Mouse (Mus musculus) ovary, postnatal 36 days (tissue): Measurements from ENCODE around the gene Iqgap2.

Source experiments
- DNase-seq: peaks from one replicate; pipeline ENCODE4 v3.0.0; 2022; ENCODE audit warnings: low spot score, mixed read lengths

Iqgap2 gene

GRCm38 (mm10) chr13:95651870-95652668, 239.7 kb downstream of the Iqgap2 start:
- no peak for DNase-seq

- DNase-seq = no peak
Measured at GRCm38 (mm10) chr13:95649941-95650340, 241.8 kb downstream of the Iqgap2 start.

- no peak for DNase-seq
Measured at GRCm38 (mm10) chr13:95647248-95647647, 244.5 kb downstream of the Iqgap2 start.

- no peak for DNase-seq
Measured at GRCm38 (mm10) chr13:95646687-95647111, 245.0 kb downstream of the Iqgap2 start.

- no peak for DNase-seq
Measured at GRCm38 (mm10) chr13:95643740-95644139, 248.0 kb downstream of the Iqgap2 start.

GRCm38 (mm10) chr13:95641061-95641986, 250.4 kb downstream of the Iqgap2 start:
- DNase-seq = no peak

- no peak for DNase-seq
Measured at GRCm38 (mm10) chr13:95640408-95640807, 251.3 kb downstream of the Iqgap2 start.

- DNase-seq = no peak
Measured at GRCm38 (mm10) chr13:95639336-95640116, 252.2 kb downstream of the Iqgap2 start.

- no peak for DNase-seq
Measured at GRCm38 (mm10) chr13:95638894-95639293, 252.8 kb downstream of the Iqgap2 start.

GRCm38 (mm10) chr13:95637737-95638136, 254.0 kb downstream of the Iqgap2 start:
- no peak for DNase-seq

GRCm38 (mm10) chr13:95635301-95635700, 256.4 kb downstream of the Iqgap2 start:
- no peak for DNase-seq

GRCm38 (mm10) chr13:95634451-95634850, 257.3 kb downstream of the Iqgap2 start:
- no peak for DNase-seq

GRCm38 (mm10) chr13:95633384-95633783, 258.3 kb downstream of the Iqgap2 start:
- DNase-seq = no peak

- DNase-seq = no peak
Measured at GRCm38 (mm10) chr13:95632144-95632543, 259.6 kb downstream of the Iqgap2 start.

- no peak for DNase-seq
Measured at GRCm38 (mm10) chr13:95630747-95631146, 261.0 kb downstream of the Iqgap2 start.

- DNase-seq = no peak
Measured at GRCm38 (mm10) chr13:95629751-95630150, 262.0 kb downstream of the Iqgap2 start.

GRCm38 (mm10) chr13:95626696-95627095, 265.0 kb downstream of the Iqgap2 start:
- DNase-seq = no peak

GRCm38 (mm10) chr13:95623042-95623441, 268.7 kb downstream of the Iqgap2 start:
- no peak for DNase-seq

- DNase-seq = no peak
Measured at GRCm38 (mm10) chr13:95621563-95621962, 270.2 kb downstream of the Iqgap2 start.

- DNase-seq = no peak
Measured at GRCm38 (mm10) chr13:95618859-95619258, 272.9 kb downstream of the Iqgap2 start.

GRCm38 (mm10) chr13:95618309-95618712, 273.4 kb downstream of the Iqgap2 start, which contains the start of gene F2r:
Gene F2r, minus strand, starts transcription at chr13:95618487.
- peak; percentile 83 for DNase-seq

- DNase-seq = no peak
Measured at GRCm38 (mm10) chr13:95617671-95618171, 274.0 kb downstream of the Iqgap2 start.
